Mouse (Mus musculus): Measurements from ENCODE around the gene Sf3a2. TPM values are rescaled to one million over a fixed set of nuclear protein-coding genes. Genes with fewer than 3 reads are reported as not detected.
A peak's percentile ranks its signal among the peaks of the same experiment; 100 is the strongest.

Sf3a2 gene
- polyA plus RNA-seq, 1 experiment = 94.6 TPM

DNA sequence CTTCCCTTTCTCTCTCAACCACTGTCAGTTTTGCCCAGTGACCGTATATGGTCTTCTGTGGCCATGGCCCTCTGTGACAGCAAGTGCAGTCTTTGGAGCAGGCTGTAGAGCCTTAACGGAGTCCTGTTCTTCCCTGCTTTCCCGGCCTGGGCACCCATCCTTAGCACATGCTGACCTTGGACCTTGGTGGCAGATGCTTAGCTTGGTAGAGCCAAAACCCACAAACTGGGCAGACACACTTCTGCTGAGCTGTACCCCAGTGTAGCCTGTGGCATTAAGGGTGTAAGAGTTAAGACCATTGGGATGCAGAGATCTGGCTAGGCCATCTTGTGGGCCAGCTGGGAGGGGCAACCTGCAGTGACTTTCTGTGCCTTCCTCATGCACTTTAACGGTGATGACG, 24.2 kb upstream of the Sf3a2 start:
- Histone ChIP-seq H3K4me3 (ENCODE audit: control insufficient read depth, insufficient read depth, low read length) (no peak overlapping the region), H3K27me3 (ENCODE audit: control insufficient read depth, insufficient read depth, low read length) (no peaks in the 10 kb centered on the region), H3K27ac (ENCODE audit: control insufficient read depth, insufficient read depth, low read length) (no peak overlapping the region), H3K4me1 (replicated peaks; ENCODE audit: control insufficient read depth, insufficient read depth, low read length) (no peaks in the 10 kb centered on the region), H3K36me3 (ENCODE audit: control insufficient read depth, insufficient read depth, low read length) (peaks cover 65% of the 10 kb centered on the region)
- DNase-seq = no peak
- 94% methylated on average over 5 of the region's 5 CpGs for WGBS
- TF ChIP-seq POLR2A (IDR thresholded peaks at IDR 0.05; ENCODE audit: control insufficient read depth, extremely low read depth, insufficient read depth, low read length, poor library complexity) (no peak), CTCF (IDR thresholded peaks at IDR 0.05; ENCODE audit: borderline replicate concordance, control insufficient read depth, extremely low read depth, insufficient read depth, low read length, poor library complexity) (no peak)

DNA sequence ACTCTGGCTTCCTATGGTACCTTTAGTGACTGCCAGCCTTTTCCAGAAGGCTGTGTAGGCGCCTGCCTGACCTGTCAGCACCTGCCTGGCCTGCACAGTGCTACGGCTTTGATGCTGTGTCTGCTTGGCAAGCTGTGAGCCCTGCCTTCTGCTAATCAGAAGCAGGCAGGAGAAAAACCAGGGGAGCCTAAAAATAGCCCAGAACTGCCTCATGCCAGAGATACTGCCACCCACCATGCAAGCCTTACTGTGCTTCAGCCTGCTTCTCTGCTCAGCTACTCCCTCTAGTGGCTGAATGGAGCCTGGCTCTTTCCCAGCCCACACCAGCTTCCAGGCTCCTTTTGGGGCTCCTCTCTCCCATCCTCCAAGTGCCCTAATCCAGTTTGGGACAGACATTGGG, 23.4 kb upstream of the Sf3a2 start:
- peak; percentile 84; the same call in 1 of the 2 replicates for TF ChIP-seq CTCF (IDR thresholded peaks at IDR 0.05; ENCODE audit: borderline replicate concordance, control insufficient read depth, extremely low read depth, insufficient read depth, low read length, poor library complexity)
- TF ChIP-seq POLR2A (IDR thresholded peaks at IDR 0.05; ENCODE audit: control insufficient read depth, extremely low read depth, insufficient read depth, low read length, poor library complexity) = no peak
- Histone ChIP-seq H3K27me3 (ENCODE audit: control insufficient read depth, insufficient read depth, low read length) (no peaks in the 10 kb centered on the region), H3K36me3 (ENCODE audit: control insufficient read depth, insufficient read depth, low read length) (peaks cover 67% of the 10 kb centered on the region), H3K4me1 (replicated peaks; ENCODE audit: control insufficient read depth, insufficient read depth, low read length) (no peaks in the 10 kb centered on the region), H3K4me3 (ENCODE audit: control insufficient read depth, insufficient read depth, low read length) (no peak overlapping the region), H3K27ac (ENCODE audit: control insufficient read depth, insufficient read depth, low read length) (no peak overlapping the region)
- WGBS = 58% methylated on average over 2 of the region's 2 CpGs
- DNase-seq = peak; percentile 65

DNA sequence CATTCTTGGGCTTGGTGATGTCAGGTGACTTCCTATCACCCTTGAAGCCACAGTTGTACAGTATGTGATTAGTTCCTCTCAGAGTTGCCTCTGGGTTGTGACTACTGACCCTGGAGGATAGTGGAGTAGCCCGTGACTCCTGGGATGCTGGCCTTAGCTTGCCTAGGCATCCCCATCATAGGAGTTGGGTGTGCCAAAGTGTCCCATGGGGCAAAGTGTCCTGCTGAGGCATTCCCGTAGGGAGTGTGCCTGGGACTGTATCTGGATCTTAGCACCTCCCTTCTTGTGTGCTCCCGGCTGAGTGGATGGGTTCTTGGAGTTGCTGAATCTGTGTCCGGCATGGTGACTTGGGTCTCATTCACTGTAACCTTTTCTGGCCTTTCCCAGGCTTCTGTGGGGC, 23.0 kb upstream of the Sf3a2 start:
- 91% methylated on average over 4 of the region's 4 CpGs for WGBS
- no peaks in the 10 kb centered on the region for H3K27me3 ChIP-seq (ENCODE audit: control insufficient read depth, insufficient read depth, low read length)
- no peak for TF ChIP-seq CTCF (IDR thresholded peaks at IDR 0.05; ENCODE audit: borderline replicate concordance, control insufficient read depth, extremely low read depth, insufficient read depth, low read length, poor library complexity)
- no peak for TF ChIP-seq POLR2A (IDR thresholded peaks at IDR 0.05; ENCODE audit: control insufficient read depth, extremely low read depth, insufficient read depth, low read length, poor library complexity)
- H3K36me3 ChIP-seq (ENCODE audit: control insufficient read depth, insufficient read depth, low read length) = peaks cover 62% of the 10 kb centered on the region
- no peak overlapping the region for H3K4me3 ChIP-seq (ENCODE audit: control insufficient read depth, insufficient read depth, low read length)
- H3K4me1 ChIP-seq (replicated peaks; ENCODE audit: control insufficient read depth, insufficient read depth, low read length) = no peaks in the 10 kb centered on the region
- DNase-seq = no peak
- H3K27ac ChIP-seq (ENCODE audit: control insufficient read depth, insufficient read depth, low read length) = no peak overlapping the region

DNA sequence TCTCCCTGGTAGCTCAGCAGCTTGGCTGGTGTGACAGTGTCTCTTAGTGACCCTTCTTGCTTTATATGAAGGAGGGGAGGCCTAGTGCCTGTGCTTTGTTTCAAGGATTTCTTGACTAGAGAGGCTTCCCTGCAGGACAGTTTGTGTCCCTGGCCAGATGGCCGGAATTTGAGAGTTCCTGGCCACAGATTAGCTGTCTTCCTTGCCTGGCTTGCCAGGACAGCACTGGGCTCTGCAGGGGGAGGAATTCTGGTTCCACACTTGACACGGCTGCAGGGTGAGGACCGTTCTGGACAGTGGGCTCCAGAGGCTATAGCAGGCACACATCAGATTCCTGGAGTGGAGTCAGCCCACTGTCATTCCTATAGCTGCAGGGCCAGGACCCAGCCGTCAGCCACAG, 22.3 kb upstream of the Sf3a2 start:
- H3K4me1 ChIP-seq (replicated peaks; ENCODE audit: control insufficient read depth, insufficient read depth, low read length) = no peaks in the 10 kb centered on the region
- H3K27me3 ChIP-seq (ENCODE audit: control insufficient read depth, insufficient read depth, low read length) = no peaks in the 10 kb centered on the region
- H3K4me3 ChIP-seq (ENCODE audit: control insufficient read depth, insufficient read depth, low read length) = no peak overlapping the region
- WGBS = 96% methylated on average over 4 of the region's 4 CpGs
- H3K36me3 ChIP-seq (ENCODE audit: control insufficient read depth, insufficient read depth, low read length) = peaks cover 62% of the 10 kb centered on the region
- no peak overlapping the region for H3K27ac ChIP-seq (ENCODE audit: control insufficient read depth, insufficient read depth, low read length)
- no peak for DNase-seq
- TF ChIP-seq POLR2A (IDR thresholded peaks at IDR 0.05; ENCODE audit: control insufficient read depth, extremely low read depth, insufficient read depth, low read length, poor library complexity) (no peak), CTCF (IDR thresholded peaks at IDR 0.05; ENCODE audit: borderline replicate concordance, control insufficient read depth, extremely low read depth, insufficient read depth, low read length, poor library complexity) (no peak)

DNA sequence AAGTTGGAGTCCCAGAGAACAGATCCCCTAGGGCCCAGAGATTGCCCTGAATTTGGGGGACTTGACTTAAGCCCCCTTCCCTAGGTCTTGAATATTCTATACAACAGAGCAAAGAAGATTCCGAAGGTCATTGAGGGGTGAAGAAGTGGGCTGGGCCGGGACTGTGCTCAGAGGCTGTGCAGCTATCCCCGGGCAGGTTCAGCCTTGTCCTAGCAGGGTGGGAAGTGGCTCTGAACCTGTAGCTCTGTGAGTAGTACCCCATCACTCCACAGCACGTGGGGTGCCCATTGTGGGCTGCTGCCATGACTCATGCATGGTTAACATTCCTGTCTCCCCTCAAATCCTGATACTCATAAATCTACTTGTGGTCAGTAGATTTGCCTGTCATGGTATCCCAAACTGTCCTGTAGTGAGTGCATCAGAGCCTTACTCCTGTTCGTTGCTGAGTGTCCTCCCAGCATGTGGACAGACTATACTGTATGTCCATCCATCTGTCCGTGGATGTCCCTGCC, 21.6 kb upstream of the Sf3a2 start:
- Histone ChIP-seq H3K27ac (ENCODE audit: control insufficient read depth, insufficient read depth, low read length) (no peak overlapping the region), H3K27me3 (ENCODE audit: control insufficient read depth, insufficient read depth, low read length) (no peaks in the 10 kb centered on the region), H3K4me1 (replicated peaks; ENCODE audit: control insufficient read depth, insufficient read depth, low read length) (no peaks in the 10 kb centered on the region), H3K4me3 (ENCODE audit: control insufficient read depth, insufficient read depth, low read length) (no peak overlapping the region), H3K36me3 (ENCODE audit: control insufficient read depth, insufficient read depth, low read length) (peaks cover 55% of the 10 kb centered on the region)
- TF ChIP-seq POLR2A (IDR thresholded peaks at IDR 0.05; ENCODE audit: control insufficient read depth, extremely low read depth, insufficient read depth, low read length, poor library complexity) (no peak), CTCF (IDR thresholded peaks at IDR 0.05; ENCODE audit: borderline replicate concordance, control insufficient read depth, extremely low read depth, insufficient read depth, low read length, poor library complexity) (no peak)
- 95% methylated on average over 6 of the region's 6 CpGs for WGBS
- no peak for DNase-seq

DNA sequence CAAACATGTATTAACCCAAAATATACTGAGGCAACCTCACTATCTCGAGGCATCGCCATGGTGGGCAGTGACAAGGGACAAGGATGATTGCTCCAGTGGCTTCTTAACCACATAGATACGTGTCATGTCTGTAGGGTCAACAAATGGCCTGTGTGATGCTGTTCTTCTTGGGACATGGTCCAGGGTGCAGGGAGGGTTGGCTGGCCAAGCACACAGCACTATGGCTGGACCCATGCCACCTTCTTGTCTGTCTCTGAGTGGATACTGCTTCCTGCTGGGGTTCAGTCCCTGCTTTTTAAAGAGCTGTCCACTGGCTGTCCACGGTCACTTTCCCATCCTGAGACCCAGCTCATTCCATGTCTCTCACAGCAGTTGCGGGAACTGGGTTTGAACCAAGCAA, 20.9 kb upstream of the Sf3a2 start:
- H3K4me1 ChIP-seq (replicated peaks; ENCODE audit: control insufficient read depth, insufficient read depth, low read length) = no peaks in the 10 kb centered on the region
- H3K36me3 ChIP-seq (ENCODE audit: control insufficient read depth, insufficient read depth, low read length) = peaks cover 50% of the 10 kb centered on the region

DNA sequence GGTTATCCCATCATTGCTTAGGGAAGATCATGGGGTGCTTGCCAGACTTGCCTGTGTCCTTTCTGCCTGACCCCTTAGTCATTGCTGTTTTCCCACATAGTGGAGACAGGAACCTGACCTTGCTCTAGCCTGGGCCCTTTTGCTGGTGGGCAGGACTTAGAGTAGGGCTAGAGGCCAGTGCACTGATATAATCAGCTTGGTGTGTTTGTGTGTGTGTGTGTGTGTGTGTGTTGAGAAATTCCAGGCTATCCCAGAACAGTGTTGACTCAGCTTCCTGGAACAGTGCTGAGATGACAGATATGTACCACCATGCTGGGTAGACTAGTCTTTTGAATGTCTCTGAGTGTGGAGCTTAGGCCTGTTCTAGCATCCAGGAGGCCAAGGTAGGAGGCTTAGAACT, 18.4 kb upstream of the Sf3a2 start:
- no peak for TF ChIP-seq CTCF (IDR thresholded peaks at IDR 0.05; ENCODE audit: borderline replicate concordance, control insufficient read depth, extremely low read depth, insufficient read depth, low read length, poor library complexity)
- TF ChIP-seq POLR2A (IDR thresholded peaks at IDR 0.05; ENCODE audit: control insufficient read depth, extremely low read depth, insufficient read depth, low read length, poor library complexity) = no peak
- Histone ChIP-seq H3K4me3 (ENCODE audit: control insufficient read depth, insufficient read depth, low read length) (no peak overlapping the region), H3K27ac (ENCODE audit: control insufficient read depth, insufficient read depth, low read length) (no peak overlapping the region), H3K4me1 (replicated peaks; ENCODE audit: control insufficient read depth, insufficient read depth, low read length) (no peaks in the 10 kb centered on the region), H3K27me3 (ENCODE audit: control insufficient read depth, insufficient read depth, low read length) (no peaks in the 10 kb centered on the region), H3K36me3 (ENCODE audit: control insufficient read depth, insufficient read depth, low read length) (peaks cover 53% of the 10 kb centered on the region)
- no peak for DNase-seq

More for the DNA sequence above, 20.9 kb upstream of the Sf3a2 start:
- 98% methylated on average over 5 of the region's 5 CpGs for WGBS
- H3K27ac ChIP-seq (ENCODE audit: control insufficient read depth, insufficient read depth, low read length) = no peak overlapping the region
- H3K27me3 ChIP-seq (ENCODE audit: control insufficient read depth, insufficient read depth, low read length) = no peaks in the 10 kb centered on the region
- DNase-seq = no peak
- TF ChIP-seq POLR2A (IDR thresholded peaks at IDR 0.05; ENCODE audit: control insufficient read depth, extremely low read depth, insufficient read depth, low read length, poor library complexity) = no peak
- no peak for TF ChIP-seq CTCF (IDR thresholded peaks at IDR 0.05; ENCODE audit: borderline replicate concordance, control insufficient read depth, extremely low read depth, insufficient read depth, low read length, poor library complexity)
- H3K4me3 ChIP-seq (ENCODE audit: control insufficient read depth, insufficient read depth, low read length) = no peak overlapping the region

Data from thymus, adult 2 months (tissue).